Mouse (Mus musculus): ENCODE measurements at regions not wholly inside any gene's neighbourhood (a gene's known extent, or its start where the extent isn't known, plus 50 kb on each side); places are given as distances from the start of the nearest gene placed in this dataset.

GRCm38 (mm10) chr7:136007796-136008455, 291.8 kb upstream of the Mki67 start:
- Histone ChIP-seq H3K4me3 (peak overlapping the region; percentile 21), H3K36me3 (no peaks in the 10 kb centered on the region), H3K9ac (peak overlapping the region; percentile 9), H3K27ac (replicated peaks) (peak overlapping the region; percentile 80), H3K9me3 (no peaks in the 10 kb centered on the region), H3K4me1 (replicated peaks) (peaks cover 34% of the 10 kb centered on the region), H3K4me2 (peak overlapping the region; percentile 51), H3K27me3 (0 out of 2 replicates have a peak, but pooled peaks cover 7% of the 10 kb centered on the region)
- peak; percentile 81; the same call in 1 of the 2 replicates for ATAC-seq (ENCODE audit: low read depth)
- WGBS: 9% methylated on average over 23 of the region's 23 CpGs

- 0 out of 2 replicates have a peak, but pooled peaks cover 7% of the 10 kb centered on the region for H3K27me3 ChIP-seq
- no peaks in the 10 kb centered on the region for H3K36me3 ChIP-seq
- H3K27ac ChIP-seq (replicated peaks): peak overlapping the region; percentile 80
- peak; percentile 54; the same call in 1 of the 2 replicates for ATAC-seq (ENCODE audit: low read depth)
- 41% methylated on average over 6 of the region's 6 CpGs for WGBS
- H3K4me1 ChIP-seq (replicated peaks): peaks cover 34% of the 10 kb centered on the region
- H3K9me3 ChIP-seq: no peaks in the 10 kb centered on the region
- H3K9ac ChIP-seq: peak overlapping the region; percentile 9
- peak overlapping the region; percentile 21; the same call in 1 of the 2 replicates for H3K4me3 ChIP-seq
- H3K4me2 ChIP-seq: peak overlapping the region; percentile 51
These were observed 292.3 kb upstream of the Mki67 start for GRCm38 (mm10) chr7:136008486-136008885.

- no peak overlapping the region for H3K4me3 ChIP-seq
- peak; percentile 69 for ATAC-seq (ENCODE audit: low read depth)
- H3K9me3 ChIP-seq: no peaks in the 10 kb centered on the region
- no peaks in the 10 kb centered on the region for H3K36me3 ChIP-seq
- H3K4me2 ChIP-seq: no peak overlapping the region
- no peak overlapping the region for H3K27ac ChIP-seq (replicated peaks)
- peaks cover 34% of the 10 kb centered on the region for H3K4me1 ChIP-seq (replicated peaks)
- 0 out of 2 replicates have a peak, but pooled peaks cover 7% of the 10 kb centered on the region for H3K27me3 ChIP-seq
- 40% methylated on average over 7 of the region's 7 CpGs for WGBS
- no peak overlapping the region for H3K9ac ChIP-seq
These were observed 293.9 kb upstream of the Mki67 start for GRCm38 (mm10) chr7:136010013-136010412.

- Histone ChIP-seq H3K9ac (no peak overlapping the region), H3K27me3 (no peaks in the 10 kb centered on the region), H3K9me3 (no peaks in the 10 kb centered on the region), H3K4me1 (replicated peaks) (peaks cover 11% of the 10 kb centered on the region; the same call in 1 of the 2 replicates), H3K4me2 (no peak overlapping the region), H3K36me3 (no peaks in the 10 kb centered on the region), H3K4me3 (no peak overlapping the region), H3K27ac (replicated peaks) (no peak overlapping the region)
- 48% methylated on average over 4 of the region's 4 CpGs for WGBS
- ATAC-seq (ENCODE audit: low read depth): no peak
These were observed 298.5 kb upstream of the Mki67 start for GRCm38 (mm10) chr7:136014706-136015105.

- Histone ChIP-seq H3K27me3 (no peaks in the 10 kb centered on the region), H3K9me3 (no peaks in the 10 kb centered on the region), H3K36me3 (no peaks in the 10 kb centered on the region), H3K9ac (no peak overlapping the region), H3K4me3 (no peak overlapping the region), H3K4me1 (replicated peaks) (0 out of 2 replicates have a peak, but pooled peaks cover 4% of the 10 kb centered on the region), H3K27ac (replicated peaks) (no peak overlapping the region), H3K4me2 (no peak overlapping the region)
- no peak for ATAC-seq (ENCODE audit: low read depth)
- WGBS: 71% methylated on average over 8 of the region's 8 CpGs
These were observed 300.8 kb upstream of the Mki67 start for GRCm38 (mm10) chr7:136016918-136017317.

GRCm38 (mm10) chr7:136020577-136020976, 304.4 kb upstream of the Mki67 start:
- no peak for ATAC-seq (ENCODE audit: low read depth)
- Histone ChIP-seq H3K4me1 (replicated peaks) (peaks cover 29% of the 10 kb centered on the region), H3K9me3 (no peaks in the 10 kb centered on the region), H3K4me2 (no peak overlapping the region), H3K27me3 (no peaks in the 10 kb centered on the region), H3K9ac (no peak overlapping the region), H3K4me3 (no peak overlapping the region), H3K36me3 (no peaks in the 10 kb centered on the region), H3K27ac (replicated peaks) (no peak overlapping the region)
- WGBS: 69% methylated on average over 7 of the region's 7 CpGs

GRCm38 (mm10) chr7:136021071-136021470, 304.9 kb upstream of the Mki67 start:
- no peak for ATAC-seq (ENCODE audit: low read depth)
- Histone ChIP-seq H3K9me3 (no peaks in the 10 kb centered on the region), H3K36me3 (no peaks in the 10 kb centered on the region), H3K9ac (no peak overlapping the region), H3K4me1 (replicated peaks) (peaks cover 33% of the 10 kb centered on the region), H3K27me3 (no peaks in the 10 kb centered on the region), H3K4me3 (no peak overlapping the region), H3K27ac (replicated peaks) (no peak overlapping the region), H3K4me2 (no peak overlapping the region)
- 59% methylated on average over 2 of the region's 2 CpGs for WGBS

GRCm38 (mm10) chr7:136022781-136023448, 306.8 kb upstream of the Mki67 start:
- Histone ChIP-seq H3K4me1 (replicated peaks) (peaks cover 39% of the 10 kb centered on the region), H3K4me3 (no peak overlapping the region), H3K9me3 (no peaks in the 10 kb centered on the region), H3K27me3 (no peaks in the 10 kb centered on the region), H3K27ac (replicated peaks) (no peak overlapping the region), H3K4me2 (no peak overlapping the region), H3K9ac (no peak overlapping the region), H3K36me3 (no peaks in the 10 kb centered on the region)
- no peak for ATAC-seq (ENCODE audit: low read depth)
- 60% methylated on average over 5 of the region's 5 CpGs for WGBS

- ATAC-seq (ENCODE audit: low read depth): no peak
- Histone ChIP-seq H3K4me3 (no peak overlapping the region), H3K27ac (replicated peaks) (peak overlapping the region; percentile 56), H3K36me3 (no peaks in the 10 kb centered on the region), H3K4me2 (no peak overlapping the region), H3K4me1 (replicated peaks) (peaks cover 45% of the 10 kb centered on the region), H3K9ac (no peak overlapping the region), H3K27me3 (no peaks in the 10 kb centered on the region), H3K9me3 (no peaks in the 10 kb centered on the region)
- WGBS: 29% methylated on average over 7 of the region's 7 CpGs
These were observed 310.3 kb upstream of the Mki67 start for GRCm38 (mm10) chr7:136026451-136026850.

- Histone ChIP-seq H3K27me3 (no peaks in the 10 kb centered on the region), H3K9me3 (no peaks in the 10 kb centered on the region), H3K36me3 (no peaks in the 10 kb centered on the region), H3K4me1 (replicated peaks) (peaks cover 11% of the 10 kb centered on the region), H3K27ac (replicated peaks) (no peak overlapping the region), H3K4me3 (no peak overlapping the region), H3K4me2 (no peak overlapping the region), H3K9ac (no peak overlapping the region)
- 90% methylated on average over 6 of the region's 6 CpGs for WGBS
- no peak for ATAC-seq (ENCODE audit: low read depth)
These were observed 315.9 kb upstream of the Mki67 start for GRCm38 (mm10) chr7:136032026-136032425.

- Histone ChIP-seq H3K4me1 (replicated peaks) (peaks cover 15% of the 10 kb centered on the region), H3K4me2 (no peak overlapping the region), H3K27me3 (no peaks in the 10 kb centered on the region), H3K27ac (replicated peaks) (no peak overlapping the region), H3K9me3 (no peaks in the 10 kb centered on the region), H3K4me3 (no peak overlapping the region), H3K9ac (no peak overlapping the region), H3K36me3 (no peaks in the 10 kb centered on the region)
- WGBS: 89% methylated on average over 5 of the region's 5 CpGs
- no peak for ATAC-seq (ENCODE audit: low read depth)
These were observed 317.4 kb upstream of the Mki67 start for GRCm38 (mm10) chr7:136033536-136033935.

- Histone ChIP-seq H3K4me1 (replicated peaks) (peaks cover 8% of the 10 kb centered on the region), H3K4me3 (no peak overlapping the region), H3K27me3 (no peaks in the 10 kb centered on the region), H3K9ac (no peak overlapping the region), H3K27ac (replicated peaks) (no peak overlapping the region), H3K9me3 (no peaks in the 10 kb centered on the region), H3K4me2 (no peak overlapping the region), H3K36me3 (no peaks in the 10 kb centered on the region)
- WGBS: 44% methylated on average over 7 of the region's 7 CpGs
- ATAC-seq (ENCODE audit: low read depth): no peak
These were observed 319.6 kb upstream of the Mki67 start for GRCm38 (mm10) chr7:136035735-136036134.
